Mouse (Mus musculus) embryonic facial prominence, embryonic 10.5 days (tissue): ENCODE measurements at regions not wholly inside any gene's neighbourhood (a gene's known extent, or its start where the extent isn't known, plus 50 kb on each side); places are given as distances from the start of the nearest gene placed in this dataset.

Experiments used
- DNase-seq: peaks from one replicate; pipeline ENCODE4 v3.0.0-alpha.2; 2017; ENCODE audit warnings: low spot score
- H3K27ac ChIP-seq: fragments of 300-500 bp; sonication (generic); replicated peaks from 2 replicates; pipeline ENCODE4 v1.5.1; 2016; ENCODE audit warnings: mild to moderate bottlenecking
- H3K27me3 ChIP-seq: fragments of 300-500 bp; sonication (generic); replicated peaks from 2 replicates; pipeline ENCODE4 v1.6.1; 2016; ENCODE audit warnings: low read depth, mild to moderate bottlenecking; ENCODE audit not compliant: poor library complexity, severe bottlenecking
- H3K36me3 ChIP-seq: fragments of 300-500 bp; sonication (generic); replicated peaks from 2 replicates; pipeline ENCODE4 v1.6.1; 2016; ENCODE audit warnings: mild to moderate bottlenecking, moderate library complexity
- H3K4me1 ChIP-seq: fragments of 300-500 bp; sonication (generic); 2 replicates; pipeline ENCODE4 v1.6.1; 2016
- H3K4me3 ChIP-seq: fragments of 300-500 bp; sonication (generic); 2 replicates; pipeline ENCODE4 v1.5.1; 2016; ENCODE audit warnings: mild to moderate bottlenecking, moderate library complexity
- H3K9me3 ChIP-seq: fragments of 300-500 bp; sonication (generic); 2 replicates; pipeline ENCODE4 v1.6.1; 2016; ENCODE audit warnings: mild to moderate bottlenecking
- WGBS: fragments of 180-500 bp; shearing (Covaris S2); methylation state at CpG from one replicate; pipeline ENCODE4 v1.1.7; 2016; 5-methylcytosine and 5-hydroxymethylcytosine counted together

GRCm38 (mm10) chr19:21108311-21108710 is 154.3 kb upstream of the Tmc1 start:
- H3K4me1 ChIP-seq, result peaks cover 9% of the 10 kb centered on the region; the same call in 1 of the 2 replicates
- WGBS, result 87% methylated on average over 2 of the region's 2 CpGs
- no peaks in the 10 kb centered on the region for H3K36me3 ChIP-seq
- no peak overlapping the region for H3K27ac ChIP-seq
- H3K9me3 ChIP-seq, result no peaks in the 10 kb centered on the region
- no peak for DNase-seq
- no peaks in the 10 kb centered on the region for H3K27me3 ChIP-seq
- H3K4me3 ChIP-seq, result no peak overlapping the region

GRCm38 (mm10) chr19:21107741-21108140 is 153.7 kb upstream of the Tmc1 start:
- H3K4me3 ChIP-seq, result no peak overlapping the region
- H3K27ac ChIP-seq, result no peak overlapping the region
- H3K9me3 ChIP-seq, result no peaks in the 10 kb centered on the region
- 62% methylated on average over 3 of the region's 3 CpGs for WGBS
- peaks cover 9% of the 10 kb centered on the region; the same call in 1 of the 2 replicates for H3K4me1 ChIP-seq
- no peak for DNase-seq
- H3K27me3 ChIP-seq, result no peaks in the 10 kb centered on the region
- H3K36me3 ChIP-seq, result no peaks in the 10 kb centered on the region

- Histone ChIP-seq H3K9me3 (no peaks in the 10 kb centered on the region), H3K4me1 (peaks cover 9% of the 10 kb centered on the region; the same call in 1 of the 2 replicates), H3K36me3 (no peaks in the 10 kb centered on the region), H3K27me3 (no peaks in the 10 kb centered on the region), H3K4me3 (no peak overlapping the region), H3K27ac (no peak overlapping the region)
- no peak for DNase-seq
- 78% methylated on average over 4 of the region's 4 CpGs for WGBS
Measured at GRCm38 (mm10) chr19:21107275-21107674, 153.3 kb upstream of the Tmc1 start.

GRCm38 (mm10) chr19:21106766-21107165 is 152.8 kb upstream of the Tmc1 start:
- H3K27me3 ChIP-seq, result no peaks in the 10 kb centered on the region
- no peaks in the 10 kb centered on the region for H3K36me3 ChIP-seq
- no peak overlapping the region for H3K27ac ChIP-seq
- no peaks in the 10 kb centered on the region for H3K9me3 ChIP-seq
- H3K4me1 ChIP-seq, result peaks cover 9% of the 10 kb centered on the region; the same call in 1 of the 2 replicates
- no peak for DNase-seq
- H3K4me3 ChIP-seq, result no peak overlapping the region
- 88% methylated on average over 10 of the region's 10 CpGs for WGBS

- Histone ChIP-seq H3K4me3 (no peak overlapping the region), H3K36me3 (no peaks in the 10 kb centered on the region), H3K4me1 (peaks cover 9% of the 10 kb centered on the region; the same call in 1 of the 2 replicates), H3K27me3 (no peaks in the 10 kb centered on the region), H3K9me3 (no peaks in the 10 kb centered on the region), H3K27ac (no peak overlapping the region)
- DNase-seq, result no peak
- 47% methylated on average over 6 of the region's 6 CpGs for WGBS
Measured at GRCm38 (mm10) chr19:21106241-21106669, 152.3 kb upstream of the Tmc1 start.

GRCm38 (mm10) chr19:21105004-21105403 is 151.0 kb upstream of the Tmc1 start:
- Histone ChIP-seq H3K9me3 (no peaks in the 10 kb centered on the region), H3K27me3 (no peaks in the 10 kb centered on the region), H3K4me1 (peaks cover 9% of the 10 kb centered on the region; the same call in 1 of the 2 replicates), H3K27ac (no peak overlapping the region), H3K4me3 (no peak overlapping the region), H3K36me3 (no peaks in the 10 kb centered on the region)
- WGBS, result 89% methylated on average over 6 of the region's 6 CpGs
- DNase-seq, result no peak

GRCm38 (mm10) chr19:21104462-21104936 is 150.5 kb upstream of the Tmc1 start:
- Histone ChIP-seq H3K4me3 (no peak overlapping the region), H3K27me3 (no peaks in the 10 kb centered on the region), H3K4me1 (peaks cover 9% of the 10 kb centered on the region; the same call in 1 of the 2 replicates), H3K27ac (no peak overlapping the region), H3K36me3 (no peaks in the 10 kb centered on the region), H3K9me3 (no peaks in the 10 kb centered on the region)
- 85% methylated on average over 8 of the region's 8 CpGs for WGBS
- no peak for DNase-seq

GRCm38 (mm10) chr19:21077771-21078548 is 124.0 kb upstream of the Tmc1 start:
- Histone ChIP-seq H3K4me3 (no peak overlapping the region), H3K36me3 (no peaks in the 10 kb centered on the region), H3K4me1 (no peaks in the 10 kb centered on the region), H3K9me3 (no peaks in the 10 kb centered on the region), H3K27ac (no peak overlapping the region), H3K27me3 (no peaks in the 10 kb centered on the region)
- 88% methylated on average over 7 of the region's 7 CpGs for WGBS
- DNase-seq, result no peak

- Histone ChIP-seq H3K9me3 (no peaks in the 10 kb centered on the region), H3K4me3 (no peak overlapping the region), H3K4me1 (no peaks in the 10 kb centered on the region), H3K27ac (no peak overlapping the region), H3K27me3 (no peaks in the 10 kb centered on the region), H3K36me3 (no peaks in the 10 kb centered on the region)
- 91% methylated on average over 7 of the region's 7 CpGs for WGBS
- no peak for DNase-seq
Measured at GRCm38 (mm10) chr19:21068381-21068780, 114.4 kb upstream of the Tmc1 start.

- Histone ChIP-seq H3K9me3 (no peaks in the 10 kb centered on the region), H3K27ac (no peak overlapping the region), H3K4me1 (no peaks in the 10 kb centered on the region), H3K27me3 (no peaks in the 10 kb centered on the region), H3K36me3 (no peaks in the 10 kb centered on the region), H3K4me3 (no peak overlapping the region)
- WGBS, result 87% methylated on average over 14 of the region's 14 CpGs
- DNase-seq, result no peak
Measured at GRCm38 (mm10) chr19:21066432-21067113, 112.6 kb upstream of the Tmc1 start.

- no peak overlapping the region for H3K4me3 ChIP-seq
- no peaks in the 10 kb centered on the region for H3K36me3 ChIP-seq
- DNase-seq, result no peak
- H3K9me3 ChIP-seq, result no peaks in the 10 kb centered on the region
- 92% methylated on average over 3 of the region's 3 CpGs for WGBS
- no peak overlapping the region for H3K27ac ChIP-seq
- H3K4me1 ChIP-seq, result no peaks in the 10 kb centered on the region
- H3K27me3 ChIP-seq, result no peaks in the 10 kb centered on the region
Measured at GRCm38 (mm10) chr19:21064902-21065301, 110.9 kb upstream of the Tmc1 start.

- WGBS, result 85% methylated on average over 11 of the region's 11 CpGs
Measured at GRCm38 (mm10) chr19:21053597-21054544, 99.9 kb upstream of the Tmc1 start.

More at GRCm38 (mm10) chr19:21053597-21054544, 99.9 kb upstream of the Tmc1 start:
- Histone ChIP-seq H3K4me3 (no peak overlapping the region), H3K27ac (no peak overlapping the region), H3K4me1 (peaks cover 5% of the 10 kb centered on the region), H3K9me3 (no peaks in the 10 kb centered on the region), H3K36me3 (no peaks in the 10 kb centered on the region), H3K27me3 (no peaks in the 10 kb centered on the region)
- DNase-seq, result no peak
